Mouse (Mus musculus): ENCODE results near the gene Kmt5b.

Kmt5b gene

GRCm38 (mm10) chr19:3767276-3767780 is at the start of gene Kmt5b:
Gene Kmt5b, plus strand, starts transcription at chr19:3767421.
- no peak for DNase-seq (ENCODE audit: low read depth)

GRCm38 (mm10) chr19:3718481-3719361 is 48.5 kb upstream of the Kmt5b start:
- peak; percentile 74 for DNase-seq (ENCODE audit: low read depth)

GRCm38 (mm10) chr19:3719362-3719891 is 47.8 kb upstream of the Kmt5b start:
- peak; percentile 49 for DNase-seq (ENCODE audit: low read depth)

GRCm38 (mm10) chr19:3723170-3723569 is 44.1 kb upstream of the Kmt5b start:
- DNase-seq (ENCODE audit: low read depth), result peak; percentile 79

- peak; percentile 74 for DNase-seq (ENCODE audit: low read depth)
Measured at GRCm38 (mm10) chr19:3723904-3724303, 43.3 kb upstream of the Kmt5b start.

GRCm38 (mm10) chr19:3724779-3725178 is 42.4 kb upstream of the Kmt5b start:
- peak; percentile 82 for DNase-seq (ENCODE audit: low read depth)

GRCm38 (mm10) chr19:3728901-3729300 is 38.3 kb upstream of the Kmt5b start:
- peak; percentile 61 for DNase-seq (ENCODE audit: low read depth)

- peak; percentile 27 for DNase-seq (ENCODE audit: low read depth)
Measured at GRCm38 (mm10) chr19:3730781-3731646, 36.2 kb upstream of the Kmt5b start.

GRCm38 (mm10) chr19:3736001-3736400 is 31.2 kb upstream of the Kmt5b start:
- DNase-seq (ENCODE audit: low read depth), result no peak

- DNase-seq (ENCODE audit: low read depth), result no peak
Measured at GRCm38 (mm10) chr19:3739650-3740049, 27.6 kb upstream of the Kmt5b start.

- DNase-seq (ENCODE audit: low read depth), result no peak
Measured at GRCm38 (mm10) chr19:3742716-3743115, 24.5 kb upstream of the Kmt5b start.

- DNase-seq (ENCODE audit: low read depth), result no peak
Measured at GRCm38 (mm10) chr19:3743362-3743761, 23.9 kb upstream of the Kmt5b start.

- no peak for DNase-seq (ENCODE audit: low read depth)
Measured at GRCm38 (mm10) chr19:3743851-3744512, 23.2 kb upstream of the Kmt5b start.

GRCm38 (mm10) chr19:3752621-3753239 is 14.5 kb upstream of the Kmt5b start:
- peak; percentile 33 for DNase-seq (ENCODE audit: low read depth)

GRCm38 (mm10) chr19:3753240-3753633 is 14.0 kb upstream of the Kmt5b start:
- no peak for DNase-seq (ENCODE audit: low read depth)

GRCm38 (mm10) chr19:3753738-3754137 is 13.5 kb upstream of the Kmt5b start:
- peak; percentile 29 for DNase-seq (ENCODE audit: low read depth)

- DNase-seq (ENCODE audit: low read depth), result no peak
Measured at GRCm38 (mm10) chr19:3757861-3758260, 9.4 kb upstream of the Kmt5b start.

- DNase-seq (ENCODE audit: low read depth), result peak; percentile 38
Measured at GRCm38 (mm10) chr19:3765221-3765820, 1.9 kb upstream of the Kmt5b start.

- no peak for DNase-seq (ENCODE audit: low read depth)
Measured at GRCm38 (mm10) chr19:3766378-3766777, 843 bp upstream of the Kmt5b start.

GRCm38 (mm10) chr19:3767781-3768696 is 818 bp downstream of the Kmt5b start:
- DNase-seq (ENCODE audit: low read depth), result peak; percentile 90

All from 416B (cell line).